Mouse (Mus musculus): ENCODE results near the gene 4933427D14Rik. TPM values are rescaled to one million over a fixed set of nuclear protein-coding genes. Genes with fewer than 3 reads are reported as not detected.
A peak's percentile ranks its signal among the peaks of the same experiment; 100 is the strongest.

The 4933427D14Rik gene
- polyA plus RNA-seq, 1 experiment from 2014 or later: 17.8 TPM

DNA sequence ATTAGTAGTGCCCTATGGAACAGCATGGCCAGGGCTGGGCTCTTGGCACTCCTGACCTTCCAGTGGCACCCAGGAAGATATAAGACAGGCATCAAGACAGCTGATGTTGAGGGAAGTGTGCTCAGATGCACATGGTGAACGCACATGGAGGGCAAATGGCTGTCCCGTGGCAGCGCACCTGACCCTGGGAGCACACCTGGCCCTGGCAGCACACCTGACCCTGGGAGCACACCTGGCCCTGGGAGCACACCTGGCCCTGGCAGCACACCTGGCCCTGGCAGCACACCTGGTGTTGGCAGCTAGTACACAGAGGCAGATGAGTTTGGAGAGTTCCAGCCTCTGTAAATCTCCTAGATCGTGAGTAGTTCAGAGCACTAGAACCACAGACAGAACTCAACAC, 21.3 kb upstream of the 4933427D14Rik start:
- H3K4me3 ChIP-seq (ENCODE audit: low read depth, low read length): no peak overlapping the region
- WGBS: 96% methylated on average over 4 of the region's 4 CpGs
- no peaks in the 10 kb centered on the region for H3K9me3 ChIP-seq (ENCODE audit: control insufficient read depth, low read length)
- H3K4me1 ChIP-seq (replicated peaks; ENCODE audit: control insufficient read depth, insufficient read depth, low read length): no peaks in the 10 kb centered on the region
- no peak overlapping the region for H3K4me2 ChIP-seq (replicated peaks; ENCODE audit: low read depth, low read length)
- H3K27ac ChIP-seq (ENCODE audit: low read depth, low read length): no peak overlapping the region
- H3K27me3 ChIP-seq (ENCODE audit: control insufficient read depth, insufficient read depth, low read length): no peaks in the 10 kb centered on the region
- ATAC-seq (ENCODE audit: low FRiP score) (no peak), DNase-seq (ENCODE audit: low spot score) (no peak)
- H3K9ac ChIP-seq (ENCODE audit: low read depth, low read length): no peak overlapping the region
- no peaks in the 10 kb centered on the region for H3K36me3 ChIP-seq (ENCODE audit: control insufficient read depth, insufficient read depth, low read length)

DNA sequence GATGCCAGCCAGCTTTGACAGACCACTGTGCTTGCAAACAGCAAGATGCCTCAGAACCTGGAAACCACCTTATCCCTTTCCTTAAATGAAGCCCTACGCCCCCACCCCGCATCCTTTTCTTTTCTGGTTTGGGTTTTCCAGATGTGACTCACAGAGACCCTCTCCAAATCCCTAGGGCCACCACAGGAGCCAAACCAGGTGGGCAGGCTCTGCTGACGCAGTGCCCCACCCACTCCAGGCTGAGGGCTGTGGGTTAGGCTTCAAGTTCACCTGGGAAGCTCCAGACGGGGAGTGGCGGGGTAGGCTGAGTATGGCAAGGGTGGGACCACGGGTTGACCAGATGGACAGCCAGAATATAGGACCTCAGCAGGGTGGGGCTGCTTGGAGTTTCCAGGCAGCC, 19.6 kb upstream of the 4933427D14Rik start:
- 87% methylated on average over 6 of the region's 6 CpGs for WGBS
- Histone ChIP-seq H3K4me1 (replicated peaks; ENCODE audit: control insufficient read depth, insufficient read depth, low read length) (no peaks in the 10 kb centered on the region), H3K36me3 (ENCODE audit: control insufficient read depth, insufficient read depth, low read length) (no peaks in the 10 kb centered on the region), H3K4me2 (replicated peaks; ENCODE audit: low read depth, low read length) (no peak overlapping the region), H3K4me3 (ENCODE audit: low read depth, low read length) (no peak overlapping the region), H3K9ac (ENCODE audit: low read depth, low read length) (no peak overlapping the region), H3K27me3 (ENCODE audit: control insufficient read depth, insufficient read depth, low read length) (no peaks in the 10 kb centered on the region), H3K9me3 (ENCODE audit: control insufficient read depth, low read length) (no peaks in the 10 kb centered on the region), H3K27ac (ENCODE audit: low read depth, low read length) (no peak overlapping the region)
- ATAC-seq (ENCODE audit: low FRiP score) (no peak), DNase-seq (ENCODE audit: low spot score) (no peak)

DNA sequence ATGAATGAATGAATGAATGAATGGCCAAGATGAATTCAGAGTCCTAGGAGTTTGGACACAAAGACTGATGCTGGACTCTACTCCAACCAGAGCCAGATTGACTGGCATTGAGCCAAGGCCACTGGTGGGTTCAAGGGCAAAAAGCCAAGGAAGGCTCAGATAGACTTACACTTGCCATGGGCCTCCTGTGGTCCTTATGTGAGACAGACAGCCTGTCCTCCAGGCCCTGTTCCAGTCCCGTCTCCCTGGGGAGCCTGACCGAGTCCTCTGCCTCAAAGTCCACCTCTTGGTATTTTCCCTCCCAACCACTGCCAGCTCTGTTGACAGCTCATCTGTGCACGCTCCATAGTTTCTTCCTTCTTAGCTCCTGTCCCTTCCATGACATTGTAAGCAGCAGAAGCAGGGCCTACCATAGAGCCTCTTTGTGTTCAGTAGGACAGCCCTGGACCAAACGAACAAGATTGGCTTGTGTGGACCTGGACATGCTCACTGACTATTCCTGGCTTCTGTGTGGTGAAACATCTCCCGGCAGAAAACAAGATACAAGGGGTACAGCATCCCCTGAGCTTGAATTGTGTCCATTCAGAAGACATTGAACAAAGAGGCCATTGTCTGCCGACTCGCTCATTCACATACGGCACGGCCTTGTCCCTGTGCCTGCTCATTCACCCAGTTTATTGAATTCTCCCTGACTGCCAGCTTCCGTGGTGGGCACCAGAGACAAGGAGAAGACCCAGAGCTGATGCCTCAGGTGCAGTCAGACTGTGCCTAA, 18.9 kb upstream of the 4933427D14Rik start:
- Histone ChIP-seq H3K27me3 (ENCODE audit: control insufficient read depth, insufficient read depth, low read length) (no peaks in the 10 kb centered on the region), H3K36me3 (ENCODE audit: control insufficient read depth, insufficient read depth, low read length) (no peaks in the 10 kb centered on the region), H3K9ac (ENCODE audit: low read depth, low read length) (no peak overlapping the region), H3K4me2 (replicated peaks; ENCODE audit: low read depth, low read length) (no peak overlapping the region), H3K4me1 (replicated peaks; ENCODE audit: control insufficient read depth, insufficient read depth, low read length) (no peaks in the 10 kb centered on the region), H3K9me3 (ENCODE audit: control insufficient read depth, low read length) (no peaks in the 10 kb centered on the region), H3K27ac (ENCODE audit: low read depth, low read length) (no peak overlapping the region), H3K4me3 (ENCODE audit: low read depth, low read length) (no peak overlapping the region)
- WGBS: 47% methylated on average over 10 of the region's 10 CpGs
- ATAC-seq (ENCODE audit: low FRiP score): 0 out of 2 replicates have a peak, but pooled peaks have one; percentile 10
- peak; percentile 35 for DNase-seq (ENCODE audit: low spot score)

GRCm38 (mm10) chr11:72224865-72225264, 17.6 kb upstream of the 4933427D14Rik start:
- DNase-seq (ENCODE audit: low spot score) (peak; percentile 83), ATAC-seq (ENCODE audit: low FRiP score) (no peak)
- WGBS: 19% methylated on average over 5 of the region's 5 CpGs
- Histone ChIP-seq H3K27me3 (ENCODE audit: control insufficient read depth, insufficient read depth, low read length) (no peaks in the 10 kb centered on the region), H3K36me3 (ENCODE audit: control insufficient read depth, insufficient read depth, low read length) (no peaks in the 10 kb centered on the region), H3K27ac (ENCODE audit: low read depth, low read length) (no peak overlapping the region), H3K4me3 (ENCODE audit: low read depth, low read length) (no peak overlapping the region), H3K9ac (ENCODE audit: low read depth, low read length) (no peak overlapping the region), H3K4me2 (replicated peaks; ENCODE audit: low read depth, low read length) (no peak overlapping the region), H3K9me3 (ENCODE audit: control insufficient read depth, low read length) (no peaks in the 10 kb centered on the region), H3K4me1 (replicated peaks; ENCODE audit: control insufficient read depth, insufficient read depth, low read length) (no peaks in the 10 kb centered on the region)

GRCm38 (mm10) chr11:72223414-72223813, 16.2 kb upstream of the 4933427D14Rik start:
- Histone ChIP-seq H3K27me3 (ENCODE audit: control insufficient read depth, insufficient read depth, low read length) (no peaks in the 10 kb centered on the region), H3K4me3 (ENCODE audit: low read depth, low read length) (no peak overlapping the region), H3K27ac (ENCODE audit: low read depth, low read length) (no peak overlapping the region), H3K4me1 (replicated peaks; ENCODE audit: control insufficient read depth, insufficient read depth, low read length) (no peaks in the 10 kb centered on the region), H3K9ac (ENCODE audit: low read depth, low read length) (no peak overlapping the region), H3K4me2 (replicated peaks; ENCODE audit: low read depth, low read length) (no peak overlapping the region), H3K9me3 (ENCODE audit: control insufficient read depth, low read length) (no peaks in the 10 kb centered on the region), H3K36me3 (ENCODE audit: control insufficient read depth, insufficient read depth, low read length) (no peaks in the 10 kb centered on the region)
- ATAC-seq (ENCODE audit: low FRiP score): no peak
- 82% methylated on average over 4 of the region's 4 CpGs for WGBS
- no peak for DNase-seq (ENCODE audit: low spot score)

DNA sequence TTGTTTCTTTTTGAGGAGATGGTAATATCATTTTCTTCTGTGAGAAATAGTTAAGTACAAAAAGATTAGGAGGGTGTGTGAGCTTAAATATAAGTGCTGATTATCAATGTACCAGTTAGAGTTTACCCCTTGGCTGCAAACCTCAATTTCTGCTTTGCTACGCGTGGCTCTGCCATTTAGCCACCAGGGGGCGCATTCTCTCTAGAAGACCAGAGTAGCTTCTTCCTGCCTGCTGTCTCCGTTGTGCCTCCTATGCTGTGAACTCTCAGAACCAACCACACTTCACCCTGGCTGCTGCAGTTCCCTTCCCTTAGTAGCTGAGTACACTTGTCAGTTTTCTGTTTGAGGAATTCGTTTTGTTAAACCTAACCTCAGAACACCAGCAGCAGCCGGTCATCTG, 14.0 kb upstream of the 4933427D14Rik start:
- no peaks in the 10 kb centered on the region for H3K27me3 ChIP-seq (ENCODE audit: control insufficient read depth, insufficient read depth, low read length)
- DNase-seq (ENCODE audit: low spot score) (peak; percentile 87), ATAC-seq (ENCODE audit: low FRiP score) (no peak)
- no peak overlapping the region for H3K27ac ChIP-seq (ENCODE audit: low read depth, low read length)
- no peak overlapping the region for H3K4me2 ChIP-seq (replicated peaks; ENCODE audit: low read depth, low read length)
- H3K4me1 ChIP-seq (replicated peaks; ENCODE audit: control insufficient read depth, insufficient read depth, low read length): no peaks in the 10 kb centered on the region
- H3K4me3 ChIP-seq (ENCODE audit: low read depth, low read length): no peak overlapping the region
- H3K9ac ChIP-seq (ENCODE audit: low read depth, low read length): no peak overlapping the region
- H3K36me3 ChIP-seq (ENCODE audit: control insufficient read depth, insufficient read depth, low read length): no peaks in the 10 kb centered on the region
- 16% methylated on average over 6 of the region's 6 CpGs for WGBS
- H3K9me3 ChIP-seq (ENCODE audit: control insufficient read depth, low read length): no peaks in the 10 kb centered on the region

- Histone ChIP-seq H3K4me2 (replicated peaks; ENCODE audit: low read depth, low read length) (no peak overlapping the region), H3K27me3 (ENCODE audit: control insufficient read depth, insufficient read depth, low read length) (no peaks in the 10 kb centered on the region), H3K36me3 (ENCODE audit: control insufficient read depth, insufficient read depth, low read length) (0 out of 2 replicates have a peak, but pooled peaks cover 1% of the 10 kb centered on the region), H3K27ac (ENCODE audit: low read depth, low read length) (no peak overlapping the region), H3K4me3 (ENCODE audit: low read depth, low read length) (no peak overlapping the region), H3K9ac (ENCODE audit: low read depth, low read length) (no peak overlapping the region), H3K4me1 (replicated peaks; ENCODE audit: control insufficient read depth, insufficient read depth, low read length) (no peaks in the 10 kb centered on the region), H3K9me3 (ENCODE audit: control insufficient read depth, low read length) (no peaks in the 10 kb centered on the region)
- 89% methylated on average over 5 of the region's 5 CpGs for WGBS
- ATAC-seq (ENCODE audit: low FRiP score): no peak
- no peak for DNase-seq (ENCODE audit: low spot score)
These were observed 9.9 kb upstream of the 4933427D14Rik start for GRCm38 (mm10) chr11:72217116-72217515.

DNA sequence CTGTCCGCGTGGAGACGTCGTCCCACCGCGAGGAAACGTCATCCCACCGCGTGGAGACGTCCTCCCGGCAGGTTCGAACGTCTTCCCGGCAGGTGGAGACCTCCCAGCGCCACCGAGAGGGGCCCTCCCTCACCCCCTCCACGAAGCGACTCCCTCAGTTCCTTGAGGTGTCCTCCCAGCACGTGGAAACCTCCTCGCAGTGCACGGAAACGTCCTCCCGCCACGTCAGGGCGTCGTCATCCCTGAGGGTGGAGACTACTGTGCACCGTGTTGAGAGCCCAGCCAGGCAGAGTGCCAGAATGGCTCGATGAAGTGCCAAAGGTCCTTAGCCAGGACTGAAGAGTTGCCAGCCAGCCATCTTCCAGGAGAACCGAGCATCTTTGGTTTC, 8.1 kb upstream of the 4933427D14Rik start, which contains the start of gene Med31:
TSS of gene Med31 (minus strand) at position 183 of the 388 bp plus-strand sequence.
- 3% methylated on average over 29 of the region's 29 CpGs for WGBS
- H3K9me3 ChIP-seq (ENCODE audit: control insufficient read depth, low read length): no peaks in the 10 kb centered on the region
- ATAC-seq (ENCODE audit: low FRiP score) (peak; percentile 85), DNase-seq (ENCODE audit: low spot score) (peak; percentile 70)
- peak within 1 kb of the TSS; percentile 80 for H3K9ac ChIP-seq (ENCODE audit: low read depth, low read length)
- H3K27me3 ChIP-seq (ENCODE audit: control insufficient read depth, insufficient read depth, low read length): no peaks in the 10 kb centered on the region
- H3K4me2 ChIP-seq (replicated peaks; ENCODE audit: low read depth, low read length): peak within 1 kb of the TSS; percentile 94
- no peaks in the 10 kb centered on the region for H3K4me1 ChIP-seq (replicated peaks; ENCODE audit: control insufficient read depth, insufficient read depth, low read length)
- H3K27ac ChIP-seq (ENCODE audit: low read depth, low read length): peak within 1 kb of the TSS; percentile 62; the same call in 1 of the 2 replicates
- H3K4me3 ChIP-seq (ENCODE audit: low read depth, low read length): peak within 1 kb of the TSS; percentile 90
- H3K36me3 ChIP-seq (ENCODE audit: control insufficient read depth, insufficient read depth, low read length): peaks cover 11% of the 10 kb centered on the region; the same call in 1 of the 2 replicates
